Mouse (Mus musculus): Measurements from ENCODE around the gene Mfap5.
A peak's percentile ranks its signal among the peaks of the same experiment; 100 is the strongest.
"Not testable (repeated sequence)": the region's sequence is repeated elsewhere in the genome, so short reads cannot be mapped to it uniquely, and the experiment has no call there.

Mfap5 gene

DNA sequence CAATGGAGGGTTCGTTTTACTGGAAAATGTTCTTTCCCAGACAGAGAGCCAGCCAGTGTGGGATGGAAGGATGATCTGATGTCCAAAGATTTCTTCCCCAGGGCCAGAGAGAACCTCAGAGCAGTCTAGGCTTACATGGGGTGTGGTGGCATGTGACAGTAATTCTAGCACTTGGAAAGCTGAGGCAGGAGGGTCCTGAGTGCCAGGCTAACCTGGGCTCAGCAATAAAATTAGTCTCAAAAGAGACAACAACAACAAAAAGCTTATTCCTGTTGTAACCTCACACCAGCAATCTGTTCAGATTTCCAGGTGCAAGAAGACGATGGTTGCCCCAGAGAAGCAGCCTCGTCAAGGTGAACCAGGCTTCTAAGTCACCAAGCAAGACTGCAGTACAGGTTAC is at the start of gene Mfap5:
Mfap5 (plus strand) TSS at position 301 of the 400 bp plus-strand sequence.
- no peak for DNase-seq (ENCODE audit: low read depth)

DNA sequence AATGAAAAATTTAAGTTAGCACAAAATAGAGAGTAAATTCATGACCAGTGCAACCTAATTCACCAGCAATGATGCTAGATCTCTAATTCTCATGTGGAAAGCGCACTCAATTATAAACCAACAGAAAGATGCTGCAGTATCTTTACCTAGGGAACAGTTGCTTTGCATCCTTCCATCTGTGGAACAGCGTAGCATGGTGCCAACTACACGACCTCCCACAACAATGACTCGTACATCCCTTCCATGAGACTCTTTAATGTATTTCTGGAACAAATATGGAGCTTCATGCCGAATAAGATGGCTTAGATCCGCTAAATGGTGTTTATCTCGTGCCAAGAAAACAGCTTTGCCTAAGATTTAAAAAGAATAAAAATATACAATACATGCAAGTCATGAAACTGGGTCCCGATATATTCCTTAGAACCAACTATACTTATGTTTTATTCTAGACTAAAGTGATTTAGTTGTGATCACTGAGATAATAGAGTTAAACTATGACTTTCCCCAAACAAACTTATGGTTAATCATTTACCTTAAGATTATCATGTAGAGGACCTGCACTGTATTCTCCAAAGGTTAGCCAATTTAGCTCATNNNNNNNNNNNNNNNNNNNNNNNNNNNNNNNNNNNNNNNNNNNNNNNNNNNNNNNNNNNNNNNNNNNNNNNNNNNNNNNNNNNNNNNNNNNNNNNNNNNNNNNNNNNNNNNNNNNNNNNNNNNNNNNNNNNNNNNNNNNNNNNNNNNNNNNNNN is 46.5 kb upstream of the Mfap5 start:
- no peak for DNase-seq (ENCODE audit: low read depth)

DNA sequence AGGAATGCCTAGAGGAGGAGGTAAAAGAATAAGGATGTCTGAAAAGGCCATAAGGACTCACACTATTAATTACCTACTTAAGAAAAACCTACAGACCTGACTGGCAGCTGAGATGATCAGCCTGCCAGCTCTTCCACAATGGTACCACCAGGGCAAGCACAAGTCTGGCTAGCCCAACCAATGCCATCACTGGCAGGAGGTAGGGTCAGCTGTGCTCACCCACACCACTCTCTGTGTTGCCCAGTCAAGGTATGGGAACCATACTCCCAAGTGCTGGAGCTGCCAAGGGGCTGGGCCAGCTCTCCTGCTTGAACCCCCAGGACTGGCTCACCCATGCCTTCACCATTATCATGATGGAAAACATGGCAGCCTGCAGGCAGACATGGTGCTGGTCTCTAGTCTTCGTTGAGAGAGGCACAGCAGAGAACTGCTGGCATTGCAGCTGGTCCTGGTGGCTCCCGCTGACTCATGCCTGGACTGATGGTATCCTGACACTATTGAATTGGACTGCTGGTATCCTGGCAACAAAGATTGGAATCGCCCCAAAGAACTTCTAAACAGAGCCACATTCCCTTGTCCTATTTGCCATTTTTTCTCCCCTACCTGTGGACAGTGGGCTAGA is 39.4 kb upstream of the Mfap5 start:
- DNase-seq (ENCODE audit: low read depth) = no peak

DNA sequence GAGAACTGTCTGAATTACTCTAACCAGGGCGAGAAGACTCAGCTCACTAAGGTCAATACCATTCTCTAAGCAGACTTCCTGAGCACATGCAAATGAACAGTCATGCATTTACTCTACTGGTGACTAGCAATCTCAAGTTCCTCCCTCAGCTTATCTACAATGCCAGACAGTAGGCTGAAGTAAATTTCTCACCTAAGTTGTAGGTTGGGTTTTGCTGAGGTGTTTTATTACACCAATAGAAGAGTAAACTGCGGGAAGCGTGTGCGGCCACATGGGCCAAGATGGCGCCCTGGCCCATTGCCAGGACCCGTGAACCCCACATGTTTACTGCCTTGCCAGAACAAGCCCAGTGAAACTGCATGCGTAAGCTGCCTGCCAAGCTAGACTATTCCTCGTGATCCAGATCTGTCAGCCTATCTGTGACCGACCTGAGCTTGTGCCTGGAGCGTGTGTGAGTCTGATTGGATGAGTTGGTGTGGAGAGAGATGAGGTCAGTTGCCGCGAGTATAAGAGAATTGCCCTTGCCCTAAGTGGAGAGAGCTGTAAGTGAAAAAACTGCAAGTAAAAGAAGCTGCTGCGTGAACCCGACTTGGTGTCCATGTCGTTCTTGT is 36.5 kb upstream of the Mfap5 start:
- DNase-seq (ENCODE audit: low read depth) = no peak

DNA sequence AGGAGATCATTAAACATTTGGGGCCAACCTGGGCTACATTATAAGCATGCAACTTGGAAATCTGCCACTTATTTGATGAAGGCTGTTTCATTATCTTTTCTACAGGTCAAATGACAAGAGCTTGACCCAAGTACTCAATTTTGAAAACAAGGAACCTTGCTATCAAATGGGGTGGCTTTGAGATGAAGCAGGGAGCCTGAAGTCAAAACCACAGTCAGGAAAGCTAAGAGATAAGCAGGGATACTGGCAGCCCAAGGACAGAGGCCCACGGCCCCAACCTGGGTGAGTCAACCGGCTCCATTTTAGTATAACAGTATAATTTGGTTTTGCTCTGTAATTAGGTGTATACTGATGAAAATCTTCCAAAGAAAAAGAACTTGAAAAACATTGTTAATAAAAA is 35.4 kb upstream of the Mfap5 start:
- no peak for DNase-seq (ENCODE audit: low read depth)

DNA sequence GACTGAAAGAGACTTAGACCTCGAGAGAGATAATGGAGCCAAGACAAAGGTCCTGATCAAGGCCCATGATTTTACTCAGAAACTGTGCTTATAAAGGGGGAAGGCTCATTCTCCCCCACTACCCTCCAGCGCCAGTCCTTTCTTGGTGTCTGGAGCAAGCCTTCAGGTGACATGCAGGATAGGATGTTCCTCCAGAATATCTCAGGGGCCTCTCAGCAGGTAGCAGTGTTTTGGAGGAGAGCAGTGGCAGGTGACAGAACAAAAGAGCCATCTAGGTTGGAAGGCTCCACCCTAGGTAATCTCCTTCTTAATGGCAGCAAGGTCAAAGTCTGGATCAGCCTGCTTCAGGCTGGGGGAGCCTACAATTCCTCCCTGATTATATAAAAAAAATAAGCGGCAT is 34.2 kb upstream of the Mfap5 start:
- not testable (repeated sequence) for DNase-seq (ENCODE audit: low read depth)

DNA sequence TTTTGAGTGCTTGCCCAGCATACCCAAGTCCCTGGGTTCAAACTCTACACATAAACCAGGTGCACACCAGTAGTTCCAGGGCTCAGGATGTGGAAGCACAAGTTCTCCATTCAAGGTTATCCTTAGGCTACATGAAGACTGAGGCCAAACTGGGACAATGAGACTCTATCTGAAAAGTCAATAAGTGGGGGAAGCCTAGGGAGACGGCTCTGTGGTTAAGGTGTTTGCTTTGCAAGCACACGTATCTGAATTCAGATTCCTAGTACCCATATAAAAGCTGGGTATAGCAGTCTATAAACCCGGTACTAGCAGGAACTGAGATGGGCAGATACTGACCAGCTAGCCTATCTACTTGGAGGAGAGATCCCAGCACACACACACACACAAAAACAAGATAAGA is 27.6 kb upstream of the Mfap5 start:
- DNase-seq (ENCODE audit: low read depth) = no peak

DNA sequence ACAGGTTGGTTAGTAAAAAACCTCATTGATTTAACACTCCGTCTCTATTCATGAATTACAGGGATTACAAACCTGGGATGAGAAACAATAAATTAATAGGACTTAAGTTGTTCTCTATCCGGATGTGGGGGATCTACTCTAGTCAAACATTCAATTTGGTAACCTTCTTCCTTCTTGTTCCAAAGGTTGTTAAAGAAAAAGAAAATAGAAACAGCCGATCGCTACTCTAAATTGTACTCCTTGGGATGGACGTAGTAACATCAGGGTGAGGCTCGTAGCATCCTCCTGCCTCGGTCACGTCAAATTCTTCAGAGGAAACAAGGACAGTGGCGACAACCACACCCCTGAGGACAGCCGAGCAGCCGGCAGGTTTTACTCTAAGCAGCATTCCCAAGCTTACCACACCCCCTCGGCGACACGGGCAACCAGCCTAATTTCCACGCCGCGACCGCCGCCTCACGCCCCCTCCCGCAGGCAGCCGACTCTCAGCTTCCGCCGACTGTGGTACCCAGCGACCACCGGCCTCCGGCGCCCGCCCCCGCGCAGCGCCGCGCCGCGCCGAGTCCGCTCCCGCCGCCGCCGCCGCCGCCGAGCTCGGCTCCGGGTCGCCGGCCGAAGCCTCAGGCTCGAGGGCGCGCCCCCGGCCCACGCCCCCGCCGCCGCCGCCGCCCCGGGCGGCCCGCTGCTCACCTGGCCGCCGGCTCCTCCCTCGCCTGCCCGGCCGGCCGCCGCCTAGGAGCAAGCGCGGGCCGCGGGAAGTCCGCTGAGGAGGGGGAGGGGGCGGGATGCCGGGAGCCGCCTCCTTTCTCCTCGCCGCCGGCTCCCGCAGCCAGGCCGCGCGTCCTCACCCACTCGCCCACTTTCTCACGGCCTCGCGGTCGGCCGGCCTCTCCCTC is 20.0 kb upstream of the Mfap5 start:
- DNase-seq (ENCODE audit: low read depth) = no peak

DNA sequence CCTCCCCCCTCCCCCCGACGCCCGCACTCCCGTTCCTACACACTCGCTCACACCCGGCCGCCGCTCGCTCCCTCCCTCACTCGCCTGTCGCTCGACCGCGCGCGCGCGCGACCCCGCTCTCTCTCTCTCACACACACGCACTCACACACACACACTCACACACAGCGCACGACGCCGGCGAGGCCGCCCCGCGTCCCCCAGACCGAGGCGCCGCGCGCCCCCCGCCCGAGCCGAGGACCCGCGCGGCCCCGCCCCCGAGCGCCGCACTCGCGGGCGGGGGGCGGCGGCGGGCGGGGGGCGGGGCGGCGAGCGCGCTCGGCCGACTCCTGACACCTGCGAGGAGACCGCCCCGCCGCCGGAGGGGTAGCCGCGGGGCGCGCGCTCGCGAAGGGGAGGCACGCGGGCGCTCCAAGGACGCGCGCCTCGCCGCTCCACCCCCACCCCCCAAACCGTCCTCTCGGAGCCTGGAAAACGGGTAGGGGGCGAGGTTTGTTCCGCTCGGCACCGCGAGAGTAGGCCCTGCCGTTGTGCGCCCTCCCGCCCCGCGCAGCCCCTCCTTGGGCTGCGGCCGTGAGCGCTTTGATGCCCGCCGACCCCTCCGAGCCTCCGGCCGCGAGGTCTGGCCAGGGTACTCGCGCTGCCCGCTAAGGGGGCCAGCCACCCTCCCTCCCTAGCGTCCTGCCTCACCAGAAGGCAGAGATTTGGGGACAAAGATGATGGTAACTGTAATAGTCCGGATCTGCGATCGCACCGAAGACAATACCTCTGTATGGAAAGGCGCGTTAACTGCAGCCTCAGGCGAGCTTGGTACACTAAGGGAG is 19.1 kb upstream of the Mfap5 start:
- no peak for DNase-seq (ENCODE audit: low read depth)

DNA sequence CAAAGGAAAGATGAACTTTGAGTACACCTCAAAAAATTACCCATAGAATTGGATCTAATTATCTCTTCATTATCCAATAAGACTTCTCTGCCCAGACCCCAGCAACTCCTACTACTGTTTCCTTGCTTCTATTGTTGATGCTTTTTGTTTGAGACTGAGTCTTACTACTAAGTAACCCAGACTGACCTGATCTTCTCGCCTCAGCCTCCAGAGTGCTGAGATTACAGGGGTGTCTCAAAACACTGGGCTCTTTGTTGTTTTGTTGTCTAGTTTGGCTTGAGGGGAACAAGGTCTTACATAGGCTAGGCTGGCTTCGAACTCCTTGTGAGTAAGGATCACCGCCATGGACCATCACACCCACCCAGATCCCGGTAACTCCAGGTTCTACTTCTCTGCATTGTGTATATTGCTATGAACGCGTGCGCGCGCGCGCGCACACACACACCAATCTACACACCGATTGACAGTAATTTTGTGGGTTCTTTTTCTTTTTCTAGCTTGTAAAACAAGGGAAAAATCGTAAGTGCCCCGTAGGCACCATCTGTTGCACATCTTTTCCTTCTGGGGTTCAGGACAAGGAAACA is 14.6 kb upstream of the Mfap5 start:
- DNase-seq (ENCODE audit: low read depth) = no peak

DNA sequence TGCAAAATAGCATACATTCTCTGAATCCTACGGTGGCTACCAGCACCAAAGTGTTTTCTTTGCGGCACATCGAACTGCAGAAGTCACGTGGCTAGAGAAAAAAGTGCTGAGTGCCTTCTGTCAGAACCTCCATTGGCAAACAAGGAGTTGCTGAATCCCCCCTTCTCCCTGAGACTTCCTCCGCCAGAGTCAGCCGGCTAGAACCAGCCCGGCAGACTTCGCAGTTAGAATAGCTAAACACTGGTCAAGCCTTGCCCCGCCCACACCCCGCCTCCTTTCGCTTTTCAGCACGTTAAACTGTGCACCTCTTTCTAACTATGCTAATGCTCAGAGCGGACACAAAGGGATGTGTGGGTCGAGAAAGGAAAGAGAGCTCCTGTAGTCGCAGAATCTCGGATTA is 14.1 kb upstream of the Mfap5 start:
- no peak for DNase-seq (ENCODE audit: low read depth)

DNA sequence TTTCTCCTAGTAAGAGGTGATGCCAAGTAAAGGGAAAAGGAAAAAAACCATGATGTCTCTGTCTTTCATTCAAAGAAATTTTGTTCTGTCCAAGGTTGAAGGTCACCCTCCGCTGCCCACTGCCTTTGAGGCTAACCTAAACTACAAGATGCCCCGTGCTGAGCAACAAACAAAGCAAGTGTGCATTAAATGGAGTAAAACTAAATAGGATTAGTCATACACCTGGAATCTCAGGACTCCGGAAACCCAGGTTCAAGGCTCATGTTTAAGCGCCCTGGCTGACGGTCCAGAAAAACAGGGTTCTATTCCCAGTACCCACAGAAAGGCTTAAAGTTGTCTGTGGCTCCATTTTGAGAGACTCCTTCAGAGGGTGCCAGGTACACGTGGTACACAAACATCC is 13.2 kb upstream of the Mfap5 start:
- no peak for DNase-seq (ENCODE audit: low read depth)

DNA sequence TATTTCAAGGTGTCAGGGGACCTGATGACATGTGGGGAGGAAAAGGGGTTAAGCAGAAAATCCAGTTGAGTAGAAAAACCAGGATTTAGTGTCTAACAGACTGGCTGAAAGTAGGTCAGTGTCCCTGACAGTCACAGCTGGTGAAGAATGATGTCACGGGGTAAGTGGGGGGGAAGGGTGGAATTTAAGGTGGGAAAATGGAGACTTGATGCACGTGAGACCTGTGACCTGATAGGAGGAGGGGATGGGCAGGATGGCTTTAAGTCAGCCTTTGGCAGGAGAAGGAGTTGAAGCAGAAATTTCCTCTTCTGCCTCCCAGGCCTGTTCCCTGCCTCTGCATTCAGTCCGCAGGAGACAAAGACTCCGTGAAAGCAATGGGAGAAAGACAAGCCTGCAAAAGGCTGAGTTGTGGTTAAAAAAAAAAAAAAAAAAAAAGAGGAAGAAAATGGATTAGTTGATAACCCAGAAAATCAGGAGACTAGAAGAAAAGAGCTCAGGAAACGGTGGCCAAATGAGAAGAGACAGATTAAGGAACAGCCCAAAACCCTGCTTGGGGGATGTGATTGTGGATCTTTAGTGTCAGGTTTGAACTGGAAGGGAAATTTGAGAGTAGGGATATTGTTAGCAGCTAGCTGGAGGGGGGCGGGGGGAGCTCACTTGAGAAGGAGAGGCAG is 11.7 kb upstream of the Mfap5 start:
- no peak for DNase-seq (ENCODE audit: low read depth)

DNA sequence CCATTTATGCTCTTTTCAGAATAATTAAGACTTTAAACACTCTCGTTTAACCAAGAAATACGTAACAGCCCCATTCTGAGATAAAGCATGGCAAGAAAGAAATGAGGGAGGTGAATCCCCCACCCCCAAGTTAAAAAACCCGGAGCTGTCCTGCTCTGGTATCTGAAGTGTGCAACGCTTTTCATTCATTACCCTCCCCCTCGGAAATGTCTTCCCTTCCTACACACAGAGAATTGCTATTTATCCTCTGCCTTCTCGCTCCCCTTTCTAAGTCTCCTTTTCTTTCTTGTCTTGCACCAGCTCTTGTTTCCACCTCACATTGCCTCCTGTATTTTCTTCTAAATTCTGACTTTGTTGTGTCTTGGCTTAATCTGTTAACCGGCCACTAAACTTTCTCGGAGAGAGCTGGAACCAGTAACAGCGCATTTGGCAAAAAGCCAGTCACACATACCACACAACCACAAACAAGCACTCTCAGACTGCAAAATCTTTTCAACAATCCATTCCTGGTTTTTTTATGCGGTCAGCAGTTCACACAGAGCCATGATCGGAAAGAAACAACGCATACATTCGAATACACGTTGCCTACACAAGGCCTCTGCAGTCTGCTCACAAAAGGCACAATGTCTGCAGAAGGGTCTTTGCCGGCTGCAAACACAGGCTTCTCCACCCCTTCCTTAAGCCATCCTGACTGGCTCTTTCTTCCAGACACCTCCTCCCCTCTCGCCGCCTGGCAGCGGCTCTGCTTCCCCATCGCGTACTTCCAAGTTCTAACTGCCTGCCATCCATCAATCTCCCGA is 10.4 kb upstream of the Mfap5 start:
- DNase-seq (ENCODE audit: low read depth) = no peak

DNA sequence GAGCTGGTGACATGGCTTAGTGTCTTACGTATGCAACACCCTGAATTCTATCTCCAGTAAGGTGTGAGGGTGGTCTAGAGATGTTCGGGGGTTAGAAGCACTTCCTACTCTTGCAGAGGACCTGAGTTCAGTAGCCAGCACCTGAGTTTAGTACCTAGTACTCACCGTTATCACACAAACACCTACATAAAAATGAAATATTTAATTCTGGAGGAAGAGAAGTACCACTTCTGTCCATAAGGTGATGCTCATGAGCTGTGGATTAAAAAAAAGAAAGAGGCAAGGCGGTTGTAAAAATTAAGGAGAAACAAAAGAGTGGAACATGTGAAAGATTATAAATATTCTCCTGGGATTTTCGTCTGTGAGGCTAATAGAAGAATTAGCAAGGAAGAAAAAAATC is 9.1 kb upstream of the Mfap5 start:
- DNase-seq (ENCODE audit: low read depth) = peak; percentile 16

DNA sequence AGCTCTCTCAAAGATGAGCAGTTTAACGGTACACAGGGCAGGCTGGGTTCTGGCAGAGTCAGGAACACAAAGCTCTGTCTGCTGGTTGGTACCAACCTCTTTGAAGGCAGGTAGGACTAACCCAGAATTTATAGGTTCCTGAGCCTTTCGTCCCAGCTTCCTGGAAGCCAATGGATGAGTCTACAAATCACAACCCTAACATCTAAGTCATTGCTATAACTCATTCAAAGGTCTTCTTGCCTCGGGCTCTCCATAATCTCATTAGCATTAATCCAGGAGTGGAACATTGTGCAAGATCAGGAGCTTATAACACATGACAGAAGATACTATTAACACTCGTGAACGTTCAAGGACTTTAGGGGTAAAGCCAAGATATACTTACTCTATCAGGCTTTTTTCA is 7.0 kb upstream of the Mfap5 start, which contains the start of gene Rimklb:
Rimklb (minus strand) TSS at position 101 of the 400 bp plus-strand sequence.
- DNase-seq (ENCODE audit: low read depth) = no peak

DNA sequence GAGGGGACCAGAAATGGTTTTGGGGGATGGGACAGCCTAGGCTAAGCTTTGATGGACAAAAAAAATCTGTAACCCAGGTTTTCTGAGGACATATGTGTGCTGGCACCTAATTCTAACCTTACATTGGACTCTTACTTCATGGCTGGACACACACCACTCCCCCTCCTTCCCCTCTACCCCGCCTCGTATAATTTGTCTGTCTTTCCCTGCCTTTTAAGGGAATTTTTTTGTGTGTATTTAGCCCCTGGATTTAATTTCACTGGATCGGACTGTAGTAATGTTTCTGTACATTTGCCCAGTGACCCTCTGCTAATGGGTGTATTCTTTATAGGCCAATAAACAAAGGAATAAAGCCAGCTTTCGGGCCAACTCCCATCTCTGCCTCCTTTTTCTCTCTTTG is 604 bp upstream of the Mfap5 start:
- no peak for DNase-seq (ENCODE audit: low read depth)

DNA sequence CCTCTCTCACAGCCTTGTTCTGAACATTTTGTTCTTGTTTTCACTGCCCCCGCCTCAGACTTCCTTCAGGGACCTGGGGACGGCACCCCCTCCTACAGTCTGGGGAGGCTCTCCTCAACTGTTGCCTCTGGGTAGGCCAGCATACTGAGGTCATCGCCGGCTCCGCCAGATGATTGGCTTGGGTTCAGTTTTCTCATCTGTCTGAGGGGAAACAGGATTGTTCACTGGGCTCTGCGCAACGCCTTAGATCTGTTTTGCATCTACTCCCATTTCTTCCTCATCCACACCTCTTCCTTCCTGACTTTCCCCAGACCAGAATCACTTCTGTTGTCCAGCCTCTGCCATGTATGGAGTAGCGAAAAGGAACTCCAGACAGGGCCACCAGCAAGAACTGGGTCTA is 2.8 kb downstream of the Mfap5 start:
- no peak for DNase-seq (ENCODE audit: low read depth)
